Mouse (Mus musculus) regulatory T cell (primary cell): ENCODE results near the gene Ube2g2.

ENCODE experiments used
- in situ Hi-C: fragments of 300-600 bp; cut with MboI, MseI; formaldehyde crosslinking; loops from one replicate; pipeline ENCODE4 v1.15.1; 2025; ENCODE audit warnings: high pct_unique_total_duplicates

Ube2g2 gene

GRCm38 (mm10) chr10:77622055-77622988, at the start of gene Ube2g2:
TSS of gene Ube2g2 (plus strand) at chr10:77622275.
- in situ Hi-C loops = no loop called here

- in situ Hi-C loops = no loop called here
Measured at GRCm38 (mm10) chr10:77573162-77573561, 48.9 kb upstream of the Ube2g2 start.

GRCm38 (mm10) chr10:77580027-77580920, 41.8 kb upstream of the Ube2g2 start:
- in situ Hi-C loops = no loop called here

- in situ Hi-C loops = no loop called here
Measured at GRCm38 (mm10) chr10:77581023-77581407, 41.1 kb upstream of the Ube2g2 start.

GRCm38 (mm10) chr10:77581408-77582284, 40.4 kb upstream of the Ube2g2 start, which contains the start of gene Pttg1ip:
TSS of gene Pttg1ip (plus strand) at chr10:77581720.
- in situ Hi-C loops = no loop called here

GRCm38 (mm10) chr10:77582285-77582618, 39.8 kb upstream of the Ube2g2 start:
- in situ Hi-C loops = no loop called here

GRCm38 (mm10) chr10:77583795-77584422, 38.2 kb upstream of the Ube2g2 start:
- in situ Hi-C loops = no loop called here

GRCm38 (mm10) chr10:77586637-77587036, 35.4 kb upstream of the Ube2g2 start:
- in situ Hi-C loops = no loop called here

- in situ Hi-C loops = no loop called here
Measured at GRCm38 (mm10) chr10:77587091-77587775, 34.8 kb upstream of the Ube2g2 start.

GRCm38 (mm10) chr10:77588036-77588435, 34.0 kb upstream of the Ube2g2 start:
- in situ Hi-C loops = no loop called here

- in situ Hi-C loops = no loop called here
Measured at GRCm38 (mm10) chr10:77589117-77589516, 33.0 kb upstream of the Ube2g2 start.

GRCm38 (mm10) chr10:77589749-77590148, 32.3 kb upstream of the Ube2g2 start:
- in situ Hi-C loops = no loop called here

GRCm38 (mm10) chr10:77590812-77591211, 31.3 kb upstream of the Ube2g2 start:
- in situ Hi-C loops = no loop called here

GRCm38 (mm10) chr10:77591546-77591945, 30.5 kb upstream of the Ube2g2 start:
- in situ Hi-C loops = no loop called here

- in situ Hi-C loops = no loop called here
Measured at GRCm38 (mm10) chr10:77596060-77596459, 26.0 kb upstream of the Ube2g2 start.

- in situ Hi-C loops = loop anchor here (5.0 kb wide), 1 partner anchor 86 kb away; the partner anchor contains the start of gene Fam207a
Measured at GRCm38 (mm10) chr10:77603021-77603420, 19.1 kb upstream of the Ube2g2 start.

- in situ Hi-C loops = loop anchor here (5.0 kb wide), 1 partner anchor 87 kb away; the partner anchor contains the start of gene Fam207a
Measured at GRCm38 (mm10) chr10:77604111-77604510, 18.0 kb upstream of the Ube2g2 start.

- in situ Hi-C loops = loop anchor here (5.0 kb wide), 1 partner anchor 88 kb away; the partner anchor contains the start of gene Fam207a
Measured at GRCm38 (mm10) chr10:77604958-77605357, 17.1 kb upstream of the Ube2g2 start.

GRCm38 (mm10) chr10:77605368-77605767, 16.7 kb upstream of the Ube2g2 start:
- in situ Hi-C loops = no loop called here
